Mouse (Mus musculus) liver, adult 2 months (tissue): Measurements from ENCODE around the gene Rarres2.

Experiments
- CTCF ChIP-seq: fragments of 200-500 bp; IDR thresholded peaks from 2 replicates; pipeline ENCODE4 v1.5.1; 2011; ENCODE audit warnings: low read depth, low read length, control low read depth
- POLR2A ChIP-seq: fragments of 200-500 bp; IDR thresholded peaks from 2 replicates; pipeline ENCODE4 v1.6.1; 2011; ENCODE audit warnings: low read length, control low read depth; ENCODE audit not compliant: insufficient read depth; ENCODE audit errors: extremely low read depth

GRCm38 (mm10) chr6:48536091-48536490, 36.5 kb downstream of the Rarres2 start:
- TF ChIP-seq POLR2A (no peak), CTCF (no peak)
